Mouse (Mus musculus) right cerebral cortex, postnatal 10 days (tissue): ENCODE data around the gene Ms4a5.
"Not testable (repeated sequence)": the region's sequence is repeated elsewhere in the genome, so short reads cannot be mapped to it uniquely, and the experiment has no call there.

Experiments used
- DNase-seq, 2 experiments: peaks; one replicate each; pipeline ENCODE4 v3.0.0; 2021; ENCODE audit warnings: low spot score in 2 of 2

Ms4a5 gene

DNA sequence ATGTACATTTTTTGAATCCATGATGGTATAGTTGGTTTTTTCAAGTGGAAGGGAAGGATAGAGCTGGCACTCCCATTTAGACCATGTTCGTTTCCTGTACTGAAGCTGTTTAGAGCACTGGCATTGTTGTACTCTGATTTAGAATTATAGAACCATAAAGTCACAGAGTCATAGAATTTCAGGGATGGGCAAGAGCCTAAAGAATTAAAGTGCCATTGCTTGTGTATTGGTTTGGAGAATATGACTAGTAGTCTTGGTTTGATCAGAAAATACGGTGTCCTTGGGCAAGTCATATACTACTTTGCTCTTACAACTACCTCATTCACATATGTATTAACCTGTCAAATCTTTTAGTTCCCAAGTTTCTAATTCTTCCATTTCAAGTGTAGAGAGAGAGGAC lies at the start of gene Ms4a5:
Ms4a5 (minus strand) TSS at position 101 of the 400 bp plus-strand sequence.
- DNase-seq, result no peak

DNA sequence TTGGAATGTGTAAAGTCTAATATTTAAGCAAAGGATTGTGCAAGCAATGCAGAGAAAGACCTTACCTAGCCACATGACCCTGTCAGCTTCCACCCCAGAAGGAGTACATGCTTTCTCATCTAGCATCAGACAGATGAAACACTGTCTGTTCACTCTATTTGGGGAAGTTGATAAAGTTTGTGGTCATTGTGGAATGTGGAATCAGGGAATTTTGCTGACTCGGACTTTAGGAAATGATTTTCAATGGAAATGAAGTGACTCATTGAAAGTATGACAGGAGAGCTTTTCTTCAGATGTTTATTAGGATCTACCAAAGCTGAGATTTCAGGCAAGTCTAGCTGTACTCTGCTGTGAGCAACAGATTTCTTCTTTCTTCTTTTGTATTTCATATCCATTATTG lies 37.5 kb upstream of the Ms4a5 start:
- no peak for DNase-seq

DNA sequence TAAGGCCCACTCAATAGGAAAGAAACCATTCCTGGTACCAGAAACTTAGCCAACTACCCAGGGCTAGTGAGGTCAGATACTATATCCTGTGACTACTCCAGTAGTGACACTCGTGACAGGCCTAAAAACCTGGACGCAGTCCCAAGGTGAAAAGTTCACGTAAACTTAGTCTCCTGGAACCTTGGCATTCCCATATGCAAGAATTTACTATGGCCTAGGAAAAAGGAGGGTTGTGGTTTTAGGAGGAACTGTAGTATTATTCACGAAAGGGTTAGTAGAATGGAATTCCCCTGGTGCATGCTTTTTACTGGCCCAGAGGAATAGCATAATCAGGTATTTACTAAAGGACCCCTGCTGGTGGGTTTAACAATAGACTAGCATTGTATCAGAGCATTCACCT lies 33.1 kb upstream of the Ms4a5 start:
- DNase-seq, result no peak

DNA sequence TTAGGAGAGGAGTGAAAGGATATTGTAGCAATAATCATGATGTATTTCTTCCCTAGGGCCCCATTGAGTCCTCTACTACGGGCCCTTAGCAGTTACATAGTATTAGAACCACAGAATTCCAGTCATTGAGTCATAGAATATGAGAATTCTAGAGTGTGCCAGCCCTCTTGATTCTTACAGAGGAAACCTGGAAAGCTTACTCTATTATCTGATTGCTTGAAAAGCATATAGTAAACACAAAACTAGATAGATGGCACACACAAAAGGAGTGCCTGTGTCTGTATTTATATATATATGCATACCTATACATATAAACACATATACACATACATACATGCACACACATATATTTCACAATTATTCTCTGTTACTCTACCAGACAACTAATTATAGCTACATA lies 30.7 kb upstream of the Ms4a5 start, which contains the start of gene Ms4a14:
Ms4a14 (minus strand) TSS at position 101 of the 400 bp plus-strand sequence.
- DNase-seq, result no peak

DNA sequence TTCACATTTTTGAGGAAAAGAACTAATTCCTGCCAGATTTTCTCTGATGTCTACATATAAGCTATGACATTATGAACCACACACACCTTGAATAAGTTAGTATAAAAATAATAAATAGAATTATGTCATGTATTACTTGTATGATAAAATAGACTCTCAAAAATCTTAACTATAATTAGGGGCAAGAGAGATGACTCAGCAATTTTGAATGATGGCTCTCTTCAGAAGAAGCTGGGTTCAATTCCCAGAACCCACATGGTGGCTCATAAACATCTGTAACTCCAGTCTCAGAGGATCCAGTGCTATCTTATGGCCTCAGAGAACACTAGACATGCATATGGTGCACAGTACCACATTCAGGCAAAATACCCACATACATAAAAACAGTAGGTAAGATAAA lies 25.2 kb upstream of the Ms4a5 start:
- DNase-seq, result no peak

DNA sequence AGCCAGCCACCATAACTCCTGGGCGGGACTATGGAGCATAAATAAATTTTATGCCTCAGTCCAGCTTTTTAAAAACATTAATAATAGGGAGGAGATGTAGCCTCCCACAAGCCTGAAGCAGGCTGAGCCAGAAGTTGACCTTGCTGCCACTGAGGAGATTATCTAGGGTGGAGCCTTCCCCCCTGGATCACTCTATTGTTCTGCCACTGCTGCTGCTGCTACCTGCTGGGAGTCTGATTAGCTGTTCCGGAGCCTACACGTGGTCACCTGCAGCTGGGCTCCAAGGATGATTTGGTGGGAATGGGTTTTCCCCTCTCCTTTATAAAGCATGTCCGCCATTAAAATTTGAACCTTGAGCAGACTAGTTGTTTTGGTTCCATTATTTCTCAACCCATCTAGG lies 15.9 kb upstream of the Ms4a5 start:
- DNase-seq, result not testable (repeated sequence)

DNA sequence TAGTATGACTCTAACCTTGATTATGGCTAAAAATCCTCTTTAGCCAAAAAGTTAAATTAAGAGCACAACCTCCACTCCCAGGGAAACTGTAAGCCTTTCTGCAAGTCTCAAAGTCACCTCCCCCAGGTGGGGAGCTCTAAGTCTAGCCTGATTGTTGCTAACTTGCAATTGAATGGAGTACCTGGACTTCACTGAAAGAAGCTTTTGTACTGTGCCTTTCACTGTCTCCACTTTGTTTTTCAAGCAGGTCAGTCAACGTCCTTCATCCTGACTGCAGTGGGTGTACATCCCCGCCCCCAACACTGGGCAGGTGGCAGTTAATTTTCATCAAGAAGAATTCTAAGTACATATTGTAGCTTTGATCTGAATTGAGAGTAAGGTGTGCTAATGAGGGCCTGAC lies 15.3 kb upstream of the Ms4a5 start:
- DNase-seq, result no peak

DNA sequence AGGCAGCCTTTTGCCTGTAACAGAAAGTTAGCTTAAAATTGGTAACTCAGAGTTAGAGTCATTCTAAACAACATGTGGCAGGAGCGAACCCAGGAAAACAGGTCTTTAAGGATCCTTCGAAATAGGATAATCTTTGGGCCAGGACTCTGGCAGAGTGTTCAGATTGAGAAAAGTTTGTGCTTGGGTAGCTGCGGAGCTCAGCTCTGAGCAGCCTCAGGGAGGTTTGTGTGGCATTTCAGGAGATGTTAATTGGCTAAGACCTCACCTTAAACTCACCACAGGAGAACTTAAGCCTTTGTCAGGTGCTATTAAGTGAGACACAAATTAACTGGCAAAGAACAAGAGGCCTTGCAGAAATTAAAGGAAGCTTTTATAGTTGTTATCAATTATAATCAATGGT lies 9.9 kb upstream of the Ms4a5 start:
- DNase-seq, result not testable (repeated sequence)

DNA sequence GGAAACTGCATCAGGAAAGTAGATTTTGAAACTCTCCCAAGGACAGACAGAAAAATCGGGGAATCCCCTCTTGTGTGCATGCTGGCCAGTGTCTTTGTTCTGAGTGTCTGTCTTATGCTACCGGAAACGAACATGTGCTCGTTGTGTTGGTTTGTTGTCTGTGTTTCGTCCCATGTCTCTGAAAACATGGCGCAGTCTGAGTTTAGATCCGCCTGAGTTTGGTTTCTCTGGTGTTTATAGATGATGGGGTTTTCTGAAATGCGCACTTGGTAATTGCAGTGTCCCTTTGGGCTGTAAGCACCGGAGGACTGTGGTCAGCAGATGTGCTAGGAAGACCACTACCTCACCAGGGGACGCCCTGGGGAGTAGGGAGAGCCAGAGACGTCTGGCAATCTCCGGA lies 9.3 kb upstream of the Ms4a5 start:
- no peak for DNase-seq

DNA sequence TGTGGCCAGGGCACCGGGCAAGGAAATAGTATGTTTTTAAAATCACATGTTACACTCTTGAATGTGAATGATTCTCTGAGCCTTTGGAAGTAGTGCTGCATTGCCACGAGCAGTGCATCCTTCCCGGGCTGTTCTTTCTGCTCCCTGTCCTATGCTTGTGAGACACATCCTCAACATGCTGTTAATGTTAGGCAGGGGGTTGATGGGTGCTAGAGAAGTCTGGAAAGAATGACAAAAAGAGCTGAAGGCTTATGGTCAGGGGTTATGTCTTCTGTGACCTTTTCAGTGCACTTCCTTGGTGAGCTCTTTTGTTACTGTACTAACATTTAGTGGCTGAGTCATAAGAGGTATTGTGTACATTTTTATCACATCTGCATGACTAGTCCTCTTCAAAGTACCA lies 3.5 kb downstream of the Ms4a5 start:
- no peak for DNase-seq

DNA sequence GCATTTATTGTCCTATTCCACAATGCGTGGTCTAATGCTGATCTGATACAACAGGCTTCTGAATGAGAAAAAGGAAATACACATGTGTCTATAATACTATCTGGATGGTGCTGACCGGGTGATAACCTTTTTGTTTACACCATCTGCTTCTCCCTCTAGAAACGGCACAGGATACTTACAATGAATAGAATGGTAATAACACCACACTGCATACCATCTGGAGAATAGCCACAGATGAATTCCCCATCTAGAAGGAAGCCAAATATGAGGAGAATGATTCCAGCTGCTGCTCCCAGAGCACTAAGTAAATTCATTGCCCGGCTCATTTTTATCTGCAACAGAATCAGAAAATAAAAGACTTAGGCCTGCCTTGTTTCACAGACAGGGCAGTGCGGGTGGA lies 7.2 kb downstream of the Ms4a5 start:
- no peak for DNase-seq

DNA sequence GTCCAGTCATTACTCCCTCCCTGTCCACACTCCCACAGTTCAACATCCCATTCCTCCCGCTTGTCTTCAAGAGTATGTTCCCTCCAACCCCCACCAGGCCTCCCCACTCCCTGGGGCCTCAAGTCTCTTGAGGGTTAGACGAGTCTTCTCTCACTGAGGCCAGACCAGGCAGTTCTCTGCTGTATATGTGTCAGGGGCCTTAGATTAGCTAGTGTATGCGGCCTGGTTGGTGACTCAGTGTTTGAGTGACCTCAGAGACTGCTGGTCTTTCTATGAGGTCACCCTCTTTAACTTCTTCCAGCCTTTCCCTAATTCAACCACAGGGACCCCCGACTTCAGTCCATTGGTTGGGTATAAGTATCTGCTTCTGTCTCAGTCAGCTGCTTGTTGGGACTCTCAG lies 16.7 kb downstream of the Ms4a5 start:
- no peak for DNase-seq

DNA sequence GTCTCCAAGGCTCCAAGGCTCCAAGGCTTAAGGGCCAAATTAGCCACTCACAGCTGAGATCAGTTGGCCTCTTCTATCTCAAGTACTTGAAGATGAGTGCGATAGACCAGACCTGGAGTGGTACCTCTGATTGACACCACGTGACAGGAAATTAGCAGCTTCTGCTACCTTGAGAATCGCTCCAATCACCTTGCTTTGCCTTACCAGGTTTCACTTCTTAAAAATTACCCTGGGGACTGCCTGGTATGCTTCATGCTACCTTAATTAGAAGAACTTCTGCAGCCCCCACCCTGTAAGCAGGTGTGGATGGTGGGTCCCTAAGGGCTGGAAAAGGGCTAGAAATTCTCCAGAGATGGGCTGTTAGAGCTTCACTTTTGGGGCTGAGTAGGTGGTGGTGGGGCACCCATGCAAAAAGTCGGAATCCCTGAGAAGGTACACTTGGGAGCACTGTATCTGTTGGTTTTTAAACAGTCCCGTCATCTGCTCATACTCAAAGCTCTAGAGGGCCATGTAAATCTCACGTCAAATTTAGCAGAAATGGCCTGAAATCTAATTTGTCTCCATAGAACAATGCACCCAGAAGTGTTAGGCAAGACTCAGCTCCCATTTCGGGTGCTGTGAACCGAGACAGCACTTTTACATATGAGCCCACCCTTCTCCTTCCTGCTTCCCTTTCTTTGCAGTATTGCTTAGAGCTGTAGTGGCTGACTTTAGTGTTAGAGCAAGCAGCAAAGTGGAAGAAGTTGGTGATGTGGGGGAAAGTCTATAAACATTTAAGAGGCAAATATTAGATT lies 17.4 kb downstream of the Ms4a5 start, which contains the start of gene Ms4a1:
Ms4a1 (minus strand) TSS at position 190 of the 794 bp plus-strand sequence.
- no peak for DNase-seq

DNA sequence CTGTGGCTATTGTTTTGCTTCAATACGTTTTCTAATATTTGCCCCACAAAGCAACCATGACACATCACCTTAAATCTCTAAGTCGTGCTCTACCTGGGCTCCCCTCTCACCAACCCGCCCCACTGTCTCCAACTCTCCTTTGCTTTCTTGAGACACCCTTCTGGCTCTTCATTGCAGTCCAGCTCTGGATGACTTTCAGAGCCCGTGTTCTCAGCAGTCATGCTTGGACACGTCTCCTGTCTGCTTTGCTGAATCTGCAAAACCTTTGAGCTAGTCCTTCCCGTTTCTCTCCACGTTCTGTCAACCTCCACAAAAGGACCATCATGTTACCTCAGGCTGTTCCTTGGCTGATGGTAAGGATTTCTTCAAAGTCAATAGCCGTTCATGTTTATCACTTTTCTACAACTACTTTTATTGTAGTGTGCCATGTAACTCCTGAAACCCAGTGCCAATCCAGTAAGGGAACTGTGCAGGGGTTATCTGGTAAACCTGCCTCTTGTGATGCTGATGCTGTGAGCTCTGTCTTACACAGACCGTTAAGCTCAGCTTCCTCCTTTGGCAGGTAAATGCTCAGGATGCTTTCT lies 19.0 kb downstream of the Ms4a5 start:
- DNase-seq, result no peak

DNA sequence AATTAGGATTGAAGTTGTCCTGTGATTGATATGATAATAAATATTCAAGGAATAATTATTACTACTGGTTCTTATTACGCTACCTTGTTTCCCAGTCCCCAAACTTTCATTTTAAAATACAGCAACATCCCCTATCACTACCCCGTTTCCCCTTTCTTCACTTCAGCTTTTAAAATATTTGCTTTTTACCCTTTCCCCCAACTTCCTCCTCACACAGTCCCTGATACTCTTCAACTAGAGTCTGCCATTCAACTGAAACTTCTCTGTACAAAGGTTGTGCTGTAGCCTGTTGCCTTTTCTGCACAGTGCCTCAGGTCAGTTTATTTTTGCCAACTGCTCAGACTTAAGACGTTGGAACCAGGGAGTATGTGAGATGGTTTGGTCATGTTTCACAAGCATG lies 20.1 kb downstream of the Ms4a5 start:
- no peak for DNase-seq

DNA sequence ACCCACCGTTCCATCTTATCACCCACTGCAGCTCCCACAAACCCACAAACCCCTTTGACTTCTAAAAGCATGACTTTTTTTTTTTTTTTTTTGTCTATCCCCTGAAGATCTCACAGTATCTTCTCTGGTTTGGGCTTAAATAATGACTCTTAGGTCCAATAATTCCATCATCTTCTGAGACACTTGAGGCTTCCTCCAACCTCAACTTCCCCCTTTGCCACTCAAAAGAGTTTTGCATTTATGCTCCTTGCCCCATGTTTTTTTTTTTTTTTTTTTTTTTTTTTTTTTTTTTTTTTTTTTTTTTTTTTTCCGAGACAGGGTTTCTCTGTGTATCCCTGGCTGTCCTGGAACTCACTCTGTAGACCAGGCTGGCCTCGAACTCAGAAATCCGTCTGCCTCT lies 20.7 kb downstream of the Ms4a5 start:
- DNase-seq, result not testable (repeated sequence)

DNA sequence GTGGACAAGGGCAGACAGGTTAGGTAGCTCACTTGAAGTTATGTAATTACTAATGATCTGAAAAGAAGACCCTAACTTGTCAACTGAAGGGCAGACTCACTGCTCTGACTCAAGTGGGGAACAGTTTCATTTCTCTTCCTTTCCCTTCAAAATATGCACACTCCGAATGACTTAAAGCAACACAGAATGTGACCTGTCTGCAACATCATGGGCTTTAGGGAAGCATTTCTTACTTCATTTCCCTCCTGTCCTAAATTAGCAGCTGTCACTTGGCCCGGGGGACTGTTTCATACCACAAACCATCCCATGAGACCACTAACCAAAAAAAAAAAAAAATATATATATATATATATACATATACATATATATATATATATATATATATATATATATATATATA lies 22.2 kb downstream of the Ms4a5 start:
- no peak for DNase-seq

DNA sequence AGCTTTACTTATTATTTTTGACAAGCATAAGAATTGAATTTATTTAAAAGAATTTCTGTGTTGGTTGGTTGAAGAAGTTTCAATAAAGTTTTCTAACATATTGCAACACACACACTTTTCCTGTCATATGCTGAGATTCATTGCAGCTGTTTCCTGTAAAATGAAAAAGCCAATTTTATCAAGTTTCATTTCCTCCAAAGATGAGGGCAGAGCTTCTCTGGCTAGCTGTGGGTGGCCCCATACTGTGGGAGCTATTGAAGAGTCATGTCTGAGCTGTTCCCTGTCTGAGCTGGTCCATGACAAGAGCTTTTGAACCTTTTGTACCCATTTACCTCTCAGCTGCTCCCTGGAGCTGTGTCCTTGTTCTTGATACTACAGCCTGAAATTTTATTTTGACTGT lies 39.4 kb downstream of the Ms4a5 start:
- DNase-seq, result no peak

DNA sequence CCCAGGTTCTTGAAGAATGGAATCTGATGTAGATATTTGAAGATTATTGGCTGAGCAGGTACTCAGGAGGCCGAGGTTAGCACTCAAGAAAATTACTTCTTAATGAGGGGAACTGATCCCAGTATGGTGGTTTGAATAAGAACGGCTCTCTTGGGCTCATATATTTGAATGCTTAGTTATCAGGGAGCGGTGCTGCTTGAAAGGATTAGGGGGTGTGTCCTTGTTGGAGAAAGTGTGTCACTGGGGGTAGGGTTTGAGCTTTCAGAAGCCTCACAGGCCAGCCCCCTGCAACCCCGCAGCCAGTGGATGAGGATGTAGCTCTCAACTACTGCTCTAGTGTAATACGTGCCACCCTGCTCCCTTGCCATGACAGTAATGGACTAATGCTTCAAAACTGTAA lies 41.1 kb downstream of the Ms4a5 start:
- no peak for DNase-seq

DNA sequence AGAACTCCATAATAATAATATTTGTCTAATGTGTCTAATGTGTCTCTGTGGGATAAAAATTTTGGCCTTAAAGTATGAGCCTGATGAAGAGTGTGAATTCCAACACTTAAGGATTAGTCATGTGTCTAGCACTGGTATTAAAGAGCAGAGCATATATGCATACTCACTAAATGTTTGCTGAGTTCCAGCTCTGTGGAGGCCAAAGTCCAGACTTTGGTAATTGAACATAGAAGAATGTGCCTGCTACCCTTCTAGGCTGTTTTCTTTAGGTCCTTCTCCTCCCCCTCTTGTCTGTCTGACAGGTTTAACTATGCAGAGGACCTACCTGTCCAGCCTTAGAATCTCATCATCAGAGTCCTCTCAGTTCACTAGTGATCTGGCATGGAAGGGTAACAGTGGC lies 47.9 kb downstream of the Ms4a5 start:
- DNase-seq, result no peak

DNA sequence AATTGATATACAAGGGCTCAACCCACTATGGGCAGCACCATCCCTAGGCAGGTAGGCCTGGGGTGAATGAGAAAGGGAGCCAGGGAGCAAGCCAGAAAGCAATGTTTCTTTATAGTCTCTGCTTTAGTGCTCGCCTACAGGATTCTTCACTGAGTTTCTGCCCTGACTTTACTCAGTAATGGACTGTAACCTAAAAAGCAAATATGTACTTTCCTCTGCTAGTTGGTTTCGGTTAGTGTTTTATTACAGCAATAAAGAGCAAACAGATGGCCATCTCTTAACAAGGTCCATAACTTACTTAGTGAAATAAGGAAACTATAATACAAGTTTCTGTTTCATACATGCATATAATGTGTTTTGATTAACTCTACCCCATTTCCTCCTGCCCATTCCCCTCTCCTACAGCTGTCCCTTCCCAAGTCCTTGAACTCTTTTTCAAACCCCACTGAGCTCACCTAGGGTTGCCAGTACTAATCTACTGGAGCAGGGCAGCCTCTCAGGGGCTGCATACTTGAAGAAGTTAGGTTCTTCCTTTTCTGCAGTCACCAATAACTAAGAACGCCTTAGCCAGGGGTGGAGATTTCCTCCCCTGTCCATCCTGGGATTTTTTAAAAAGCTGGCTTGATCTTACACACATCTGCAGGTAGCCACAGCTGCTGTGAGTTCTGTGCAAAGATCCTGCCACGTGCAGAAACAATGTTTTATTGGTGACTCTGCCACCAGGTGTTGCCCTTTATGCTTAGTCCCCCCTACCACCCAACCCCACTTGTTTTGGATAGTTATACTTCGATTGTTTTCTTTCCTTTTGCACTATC lies 48.5 kb downstream of the Ms4a5 start:
- DNase-seq, result no peak

DNA sequence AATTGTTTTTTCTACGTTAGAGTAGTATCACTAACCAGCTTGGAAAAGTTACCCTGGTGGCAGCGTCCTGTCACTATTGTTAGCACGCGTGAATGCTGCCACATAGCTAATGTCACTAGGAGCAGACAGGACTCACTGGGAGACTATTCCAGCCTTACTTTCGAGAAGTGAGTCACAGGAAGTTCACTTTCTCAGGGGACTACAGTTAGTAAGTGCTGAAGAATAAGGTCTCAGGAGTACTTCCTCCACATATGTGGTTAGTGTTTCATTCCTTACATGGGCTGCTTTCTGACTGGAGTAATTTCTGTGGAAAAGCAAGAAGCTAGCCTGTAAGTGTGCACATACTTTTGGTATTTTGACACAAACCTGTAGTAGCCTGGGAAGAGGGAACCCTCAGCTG lies 49.4 kb downstream of the Ms4a5 start:
- DNase-seq, result no peak

DNA sequence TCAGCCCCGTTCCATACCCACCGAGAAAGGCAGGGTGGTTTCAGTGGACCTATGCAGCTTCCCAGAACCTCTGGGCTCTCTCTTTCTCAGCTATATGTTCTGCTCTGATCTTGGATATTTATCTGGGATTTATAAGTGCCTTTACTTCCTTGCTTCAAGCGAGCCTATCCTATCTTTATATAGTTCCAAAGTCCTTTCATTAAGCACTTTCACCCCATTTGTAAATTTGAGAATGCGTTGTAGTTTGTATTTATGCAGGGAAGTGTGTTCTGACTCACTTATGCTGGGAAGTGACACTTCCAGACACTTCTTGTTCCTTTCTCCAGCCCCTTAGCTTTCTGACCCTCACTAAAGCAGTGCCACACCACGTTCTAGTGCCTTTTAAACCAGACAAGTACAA lies 51.3 kb downstream of the Ms4a5 start, which contains the start of gene Ms4a12:
Ms4a12 (minus strand) TSS at position 101 of the 400 bp plus-strand sequence.
- DNase-seq, result no peak
